In the genomic region with DNA sequence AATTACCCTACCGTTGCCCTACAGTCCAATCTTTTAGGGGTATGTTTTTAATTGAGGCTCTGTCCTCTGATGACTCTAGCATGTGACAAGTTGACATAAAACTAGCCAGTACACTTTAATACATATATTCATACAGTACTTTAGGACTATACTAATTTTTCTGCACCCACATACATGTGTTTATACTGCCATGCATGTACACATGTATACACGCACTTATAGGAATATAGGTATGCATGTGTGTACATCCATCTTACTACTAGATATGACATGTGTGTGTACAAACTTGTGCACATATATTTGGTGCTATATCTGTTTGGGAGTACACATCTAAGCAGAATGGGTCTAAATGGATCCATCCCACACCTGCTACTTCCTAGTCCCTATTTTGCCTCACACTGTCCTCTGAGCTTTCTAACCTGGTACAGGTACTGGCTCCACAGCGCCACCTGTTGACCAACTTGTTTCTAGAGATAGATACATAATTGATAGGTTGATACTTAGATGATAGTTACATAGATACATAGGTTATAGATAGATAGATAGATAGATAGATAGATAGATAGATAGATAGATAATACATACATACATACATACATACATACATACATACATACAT, we compare ENCODE assay signal across 9 mouse cellular contexts.
DNase-seq lines count a peak whose midpoint lies in the region; ATAC-seq and TF ChIP-seq lines count a peak whose summit lies in the region.
"Had no signal": no experiment of that assay in that cellular context is flagged by ENCODE, and none has a peak within 500 bp of the region (broad histone marks: within the 10 kb centered on the region; RNA-seq: fewer than 3 reads in every experiment).

No protein-coding gene starts in this region.

- H3K36me3 ChIP-seq in kidney, embryonic 16.5 days (ENCODE audit: insufficient read depth, low read length), result no peaks in the 10 kb centered on the region
- H3K36me3 ChIP-seq in limb, embryonic 14.5 days (ENCODE audit: control insufficient read depth, insufficient read depth, low read length), result 0 out of 2 replicates have a peak, but pooled peaks cover 2% of the 10 kb centered on the region
- H3K36me3 ChIP-seq: embryonic facial prominence, embryonic 12.5 days had no signal

- 63% methylated on average over 3 of the region's 3 CpGs for WGBS in kidney, embryonic 16.5 days
- 61% methylated on average over 3 of the region's 3 CpGs for WGBS in limb, embryonic 14.5 days

- DNase-seq in testis, postnatal 10 days (ENCODE audit: low spot score), result peak; percentile 84
- no peak for DNase-seq in testis, postnatal 14 days (ENCODE audit: low spot score)
- DNase-seq in cerebellum, adult 11-12 months, result peak; percentile 60
- peak; percentile 26 to 35 for DNase-seq in gastrocnemius, adult 8-10 months (ENCODE audit: low spot score in 2 of 2)
- DNase-seq in limb, embryonic 14.5 days (ENCODE audit: low spot score), result peak; percentile 67
- DNase-seq in ovary, postnatal 14 days (ENCODE audit: low spot score), result peak; percentile 37
- peak; percentile 92 for DNase-seq in thymus, postnatal 4 days

- H3K27me3 ChIP-seq in kidney, embryonic 16.5 days (ENCODE audit: insufficient read depth, low read length), result no peaks in the 10 kb centered on the region
- H3K27me3 ChIP-seq in limb, embryonic 14.5 days (ENCODE audit: control insufficient read depth, insufficient read depth, low read length), result no peaks in the 10 kb centered on the region
- H3K27me3 ChIP-seq: embryonic facial prominence, embryonic 12.5 days had no signal

- H3K4me1 ChIP-seq in kidney, embryonic 16.5 days (ENCODE audit: insufficient read depth, low read length), result no peaks in the 10 kb centered on the region
- no peaks in the 10 kb centered on the region for H3K4me1 ChIP-seq in limb, embryonic 14.5 days (ENCODE audit: control insufficient read depth, insufficient read depth, low read length)
- H3K4me1 ChIP-seq: embryonic facial prominence, embryonic 12.5 days had no signal

- no peaks in the 10 kb centered on the region for H3K9me3 ChIP-seq in kidney, embryonic 16.5 days (ENCODE audit: low read length)
- no peaks in the 10 kb centered on the region for H3K9me3 ChIP-seq in limb, embryonic 14.5 days (ENCODE audit: control insufficient read depth, low read length)
- H3K9me3 ChIP-seq: embryonic facial prominence, embryonic 12.5 days had no signal

- H3K9ac ChIP-seq in kidney, embryonic 16.5 days (replicated peaks; ENCODE audit: low read length), result no peak overlapping the region
- no peak overlapping the region for H3K9ac ChIP-seq in limb, embryonic 14.5 days (ENCODE audit: low read depth, low read length, severe bottlenecking)
- H3K9ac ChIP-seq: embryonic facial prominence, embryonic 12.5 days had no signal

- no peak for TF ChIP-seq POLR2A in limb, embryonic 14.5 days (IDR thresholded peaks at IDR 0.05; ENCODE audit: borderline replicate concordance, extremely low read depth, insufficient read depth, insufficient read length)

- H3K4me2 ChIP-seq in kidney, embryonic 16.5 days (replicated peaks; ENCODE audit: low read depth, low read length), result no peak overlapping the region
- no peak overlapping the region for H3K4me2 ChIP-seq in limb, embryonic 14.5 days (replicated peaks; ENCODE audit: low read depth, low read length, severe bottlenecking)
- H3K4me2 ChIP-seq: embryonic facial prominence, embryonic 12.5 days had no signal

- no peak overlapping the region for H3K4me3 ChIP-seq in kidney, embryonic 16.5 days (ENCODE audit: low read length)
- no peak overlapping the region for H3K4me3 ChIP-seq in limb, embryonic 14.5 days (replicated peaks; ENCODE audit: low read length)
- H3K4me3 ChIP-seq: embryonic facial prominence, embryonic 12.5 days had no signal

- no peak overlapping the region for H3K27ac ChIP-seq in kidney, embryonic 16.5 days (ENCODE audit: low read length)
- H3K27ac ChIP-seq in limb, embryonic 14.5 days (replicated peaks; ENCODE audit: low read depth, low read length), result no peak overlapping the region
- H3K27ac ChIP-seq: embryonic facial prominence, embryonic 12.5 days had no signal

- peak; percentile 42; the same call in 1 of the 2 replicates for ATAC-seq in kidney, embryonic 16.5 days (ENCODE audit: low FRiP score, low TSS enrichment)
- ATAC-seq in limb, embryonic 14.5 days (ENCODE audit: low FRiP score, low read depth), result no peak
